Mouse (Mus musculus): ENCODE measurements around the gene Cyp2c50.
"Not testable (repeated sequence)": the region's sequence is repeated elsewhere in the genome, so short reads cannot be mapped to it uniquely, and the experiment has no call there.

Cyp2c50 gene

GRCm38 (mm10) chr19:40089421-40089820, at the start of gene Cyp2c50:
Cyp2c50 (plus strand) TSS chr19:40089688.
- DNase-seq (ENCODE audit: low spot score in 2 of 2) = not testable (repeated sequence)

GRCm38 (mm10) chr19:40073701-40074100, 15.8 kb upstream of the Cyp2c50 start, which contains the start of gene Cyp2c54:
Cyp2c54 (minus strand) TSS chr19:40073827.
- no peak for DNase-seq (ENCODE audit: low spot score in 2 of 2)

GRCm38 (mm10) chr19:40088381-40088780, 1.1 kb upstream of the Cyp2c50 start:
- DNase-seq (ENCODE audit: low spot score in 2 of 2) = no peak

DNA sequence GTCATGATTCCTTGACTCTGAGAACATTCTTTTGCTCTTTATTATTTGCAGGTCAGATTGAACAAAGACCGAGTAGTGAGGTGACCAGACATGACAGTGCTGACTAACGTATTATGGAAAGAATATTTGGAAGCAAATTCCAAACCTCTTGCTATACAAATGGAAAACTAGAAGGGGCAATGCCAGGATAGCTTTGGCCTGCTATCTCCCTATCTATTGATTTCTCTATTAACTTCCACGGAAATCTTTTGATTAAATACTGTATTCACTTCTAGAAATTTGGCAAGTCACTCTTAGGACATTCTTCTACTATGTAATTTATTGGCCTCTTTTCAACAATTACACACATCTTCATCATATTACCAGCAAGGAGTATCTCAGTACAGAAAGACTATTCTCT, 1.6 kb downstream of the Cyp2c50 start:
- no peak for DNase-seq (ENCODE audit: low spot score in 2 of 2)

GRCm38 (mm10) chr19:40119624-40120023, 30.1 kb downstream of the Cyp2c50 start:
- not testable (repeated sequence) for DNase-seq (ENCODE audit: low spot score in 2 of 2)

GRCm38 (mm10) chr19:40125165-40125564, 35.7 kb downstream of the Cyp2c50 start:
- not testable (repeated sequence) for DNase-seq (ENCODE audit: low spot score in 2 of 2)

- not testable (repeated sequence) for DNase-seq (ENCODE audit: low spot score in 2 of 2)
Measured at GRCm38 (mm10) chr19:40126996-40127395, 37.5 kb downstream of the Cyp2c50 start.

All from urinary bladder, postnatal 36 days (tissue).